In the genomic region with DNA sequence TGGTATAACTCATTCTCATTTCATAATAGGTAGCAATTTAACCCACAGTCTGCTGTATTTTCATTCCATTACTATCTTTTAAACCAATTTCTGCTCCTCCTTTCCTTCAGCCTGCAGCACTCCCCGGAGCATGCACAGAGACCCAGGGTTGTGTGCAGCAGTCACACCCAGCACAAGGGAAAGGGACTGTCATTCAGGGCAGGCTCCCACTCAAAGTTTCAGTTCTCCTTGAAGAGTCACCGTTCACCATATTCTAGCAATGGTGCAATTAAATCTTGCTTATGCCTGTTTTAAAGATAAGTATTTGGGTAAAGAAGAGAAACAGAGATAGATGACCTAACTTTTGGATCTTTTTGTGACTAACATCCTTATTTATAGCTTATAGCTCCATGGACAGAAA, we compare ENCODE assay signal across 25 mouse cellular contexts. TPM values are rescaled to one million over a fixed set of nuclear protein-coding genes. Genes with fewer than 3 reads are reported as not detected.
DNase-seq lines count a peak whose midpoint lies in the region; ATAC-seq lines count a peak whose summit lies in the region.
"Had no signal": no experiment of that assay in that cellular context is flagged by ENCODE, and none has a peak within 500 bp of the region (broad histone marks: within the 10 kb centered on the region; RNA-seq: fewer than 3 reads in every experiment).

No protein-coding gene starts in this region.

- no peaks in the 10 kb centered on the region for H3K27me3 ChIP-seq in splenic B cell, adult 2 months (ENCODE audit: control insufficient read depth, insufficient read depth, low read length, poor library complexity, severe bottlenecking)
- no peaks in the 10 kb centered on the region for H3K27me3 ChIP-seq in liver, embryonic 11.5 days (replicated peaks; ENCODE audit: control insufficient read depth, insufficient read depth, low read length)
- H3K27me3 ChIP-seq in neural tube, embryonic 15.5 days (replicated peaks), result no peaks in the 10 kb centered on the region
- H3K27me3 ChIP-seq: embryonic facial prominence, embryonic 12.5 days; embryonic facial prominence, embryonic 15.5 days; hindbrain, embryonic 12.5 days; hindbrain, embryonic 15.5 days; Patski had no signal

- no peak overlapping the region for H3K9ac ChIP-seq in liver, embryonic 11.5 days (ENCODE audit: low read depth, low read length)
- H3K9ac ChIP-seq in neural tube, embryonic 15.5 days (replicated peaks), result no peak overlapping the region
- H3K9ac ChIP-seq: embryonic facial prominence, embryonic 12.5 days; embryonic facial prominence, embryonic 15.5 days; forebrain, postnatal 0 days; hindbrain, embryonic 12.5 days; hindbrain, embryonic 15.5 days had no signal

- H3K9me3 ChIP-seq in liver, embryonic 11.5 days (ENCODE audit: control insufficient read depth, low read length), result no peaks in the 10 kb centered on the region
- no peaks in the 10 kb centered on the region for H3K9me3 ChIP-seq in neural tube, embryonic 15.5 days (replicated peaks)
- H3K9me3 ChIP-seq: embryonic facial prominence, embryonic 12.5 days; embryonic facial prominence, embryonic 15.5 days; G1E; hindbrain, embryonic 12.5 days; hindbrain, embryonic 15.5 days had no signal

- H3K4me1 ChIP-seq in liver, embryonic 11.5 days (replicated peaks; ENCODE audit: control insufficient read depth, insufficient read depth, low read length), result no peaks in the 10 kb centered on the region
- H3K4me1 ChIP-seq in neural tube, embryonic 15.5 days, result peaks cover 4% of the 10 kb centered on the region
- H3K4me1 ChIP-seq: embryonic facial prominence, embryonic 12.5 days; embryonic facial prominence, embryonic 15.5 days had no signal

- H3K27ac ChIP-seq in liver, embryonic 11.5 days (ENCODE audit: low read depth, low read length), result no peak overlapping the region
- no peak overlapping the region for H3K27ac ChIP-seq in neural tube, embryonic 15.5 days (replicated peaks)
- H3K27ac ChIP-seq: embryonic facial prominence, embryonic 12.5 days; embryonic facial prominence, embryonic 15.5 days; hindbrain, embryonic 12.5 days; hindbrain, embryonic 15.5 days had no signal

- peak; percentile 78 for ATAC-seq in granulocyte monocyte progenitor cell, adult 5-6 weeks (replicated peaks; ENCODE audit: poor library complexity, severe bottlenecking)
- ATAC-seq in megakaryocyte progenitor cell, adult 5-6 weeks (replicated peaks; ENCODE audit: poor library complexity), result peak; percentile 52
- no peak for ATAC-seq in activated CD4-positive, CD25-positive, alpha-beta regulatory T cell, adult 4 months
- no peak for ATAC-seq in liver, embryonic 11.5 days (replicated peaks; ENCODE audit: low FRiP score)
- ATAC-seq in neural tube, embryonic 15.5 days (ENCODE audit: low FRiP score), result no peak
- ATAC-seq: forebrain, embryonic 14.5 days; forebrain, postnatal 0 days; Patski had no signal

- no peak overlapping the region for H3K4me2 ChIP-seq in liver, embryonic 11.5 days
- H3K4me2 ChIP-seq in neural tube, embryonic 15.5 days, result no peak overlapping the region
- H3K4me2 ChIP-seq: embryonic facial prominence, embryonic 12.5 days; embryonic facial prominence, embryonic 15.5 days; heart, embryonic 11.5 days; hindbrain, embryonic 12.5 days; hindbrain, embryonic 15.5 days had no signal

- DNase-seq in spleen, postnatal 36 days (ENCODE audit: low spot score in 2 of 2), result peak; percentile 6 to 11
- DNase-seq in spleen, postnatal 4 days (ENCODE audit: low spot score in 2 of 2), result no peak
- DNase-seq in splenic B cell, adult 2 months (ENCODE audit: low read depth, low spot score), result peak; percentile 10
- DNase-seq in liver, embryonic 11.5 days (ENCODE audit: low spot score), result no peak
- DNase-seq: adrenal gland, adult 2 months; adrenal gland, postnatal 14 days; cerebellum, adult 18-20 months; cerebellum, adult 9-10 months; cerebellum, postnatal 14 days; forebrain, postnatal 0 days; gastrocnemius, postnatal 10 days; gastrocnemius, postnatal 36 days; heart, adult 11 months had no signal

- peaks cover under 1% of the 10 kb centered on the region for H3K36me3 ChIP-seq in splenic B cell, adult 2 months (ENCODE audit: control insufficient read depth, insufficient read depth, low read length, poor library complexity, severe bottlenecking)
- H3K36me3 ChIP-seq in liver, embryonic 11.5 days (ENCODE audit: control insufficient read depth, insufficient read depth, low read length), result peaks cover 14% of the 10 kb centered on the region
- H3K36me3 ChIP-seq in neural tube, embryonic 15.5 days, result peaks cover 36% of the 10 kb centered on the region

- WGBS in liver, embryonic 11.5 days, result 81% methylated on average over 2 of the region's 2 CpGs
- WGBS in neural tube, embryonic 15.5 days, result 94% methylated on average over 2 of the region's 2 CpGs

- H3K4me3 ChIP-seq in liver, embryonic 11.5 days (ENCODE audit: low read depth, low read length), result no peak overlapping the region
- H3K4me3 ChIP-seq in neural tube, embryonic 15.5 days (replicated peaks), result no peak overlapping the region
- H3K4me3 ChIP-seq: embryonic facial prominence, embryonic 12.5 days; embryonic facial prominence, embryonic 15.5 days; hindbrain, embryonic 12.5 days; hindbrain, embryonic 15.5 days had no signal

RNA-seq across cellular contexts. Expression of gene Utp18, which starts 24.4 kb away (rescaled TPM):
- 19.3 and 29.2 TPM in 2 replicates for total RNA-seq in granulocyte monocyte progenitor cell, adult 5-6 weeks (2014; fragmentation: Nextera tagmentation)
- total RNA-seq in granulocyte monocyte progenitor cell, adult 5-6 weeks (2017), result 61.3 and 64.2 TPM in 2 replicates
- 45.7 and 47.0 TPM in 2 replicates for total RNA-seq in megakaryocyte progenitor cell, adult 5-6 weeks (2015)
- total RNA-seq in megakaryocyte progenitor cell, adult 5-6 weeks (2017), result 49.8 and 67.5 TPM in 2 replicates
- 10 to 100 TPM; 15.5 to 16.5 TPM for polyA plus RNA-seq in activated CD4-positive, CD25-positive, alpha-beta regulatory T cell, adult 4 months (2017; shearing (Covaris generic))
- polyA plus RNA-seq in liver, embryonic 11.5 days (2014; fragmentation: Nextera tagmentation; extraction: Ambion mirVana), result 42.7 and 46.7 TPM in 2 replicates
- polyA plus RNA-seq in neural tube, embryonic 15.5 days (2015; fragmentation: Nextera tagmentation; extraction: Ambion mirVana), result 29.2 and 30.5 TPM in 2 replicates

RNA-seq across cellular contexts. Expression of gene Mbtd1, which starts 24.5 kb away (rescaled TPM):
- total RNA-seq in granulocyte monocyte progenitor cell, adult 5-6 weeks (2014; fragmentation: Nextera tagmentation), result 58.1 and 64.8 TPM in 2 replicates
- 27.0 and 46.8 TPM in 2 replicates for total RNA-seq in granulocyte monocyte progenitor cell, adult 5-6 weeks (2017)
- 56.6 and 60.9 TPM in 2 replicates for total RNA-seq in megakaryocyte progenitor cell, adult 5-6 weeks (2015)
- 23.8 and 38.2 TPM in 2 replicates for total RNA-seq in megakaryocyte progenitor cell, adult 5-6 weeks (2017)
- polyA plus RNA-seq in activated CD4-positive, CD25-positive, alpha-beta regulatory T cell, adult 4 months (2017; shearing (Covaris generic)), result 10 to 100 TPM; 24.9 to 27.0 TPM
- 17.4 and 19.3 TPM in 2 replicates for polyA plus RNA-seq in liver, embryonic 11.5 days (2014; fragmentation: Nextera tagmentation; extraction: Ambion mirVana)
- 18.9 and 24.6 TPM in 2 replicates for polyA plus RNA-seq in neural tube, embryonic 15.5 days (2015; fragmentation: Nextera tagmentation; extraction: Ambion mirVana)

Comparison
In these comparisons a context has a peak if more than half of its experiments do, and no peak if none do; other contexts are left out.
1. DNase-seq: peak in spleen, postnatal 36 days (2 of 2) and splenic B cell, adult 2 months (single experiment); none in spleen, postnatal 4 days (0 of 2) and liver, embryonic 11.5 days (single experiment).
2. ATAC-seq: peak in granulocyte monocyte progenitor cell, adult 5-6 weeks (single experiment) and megakaryocyte progenitor cell, adult 5-6 weeks (single experiment); none in activated CD4-positive, CD25-positive, alpha-beta regulatory T cell, adult 4 months (single experiment), liver, embryonic 11.5 days (single experiment) and neural tube, embryonic 15.5 days (single experiment).